Mouse (Mus musculus): ENCODE results near the gene Mink1.
"Not testable (repeated sequence)": the region's sequence is repeated elsewhere in the genome, so short reads cannot be mapped to it uniquely, and the experiment has no call there.

Mink1 gene

DNA sequence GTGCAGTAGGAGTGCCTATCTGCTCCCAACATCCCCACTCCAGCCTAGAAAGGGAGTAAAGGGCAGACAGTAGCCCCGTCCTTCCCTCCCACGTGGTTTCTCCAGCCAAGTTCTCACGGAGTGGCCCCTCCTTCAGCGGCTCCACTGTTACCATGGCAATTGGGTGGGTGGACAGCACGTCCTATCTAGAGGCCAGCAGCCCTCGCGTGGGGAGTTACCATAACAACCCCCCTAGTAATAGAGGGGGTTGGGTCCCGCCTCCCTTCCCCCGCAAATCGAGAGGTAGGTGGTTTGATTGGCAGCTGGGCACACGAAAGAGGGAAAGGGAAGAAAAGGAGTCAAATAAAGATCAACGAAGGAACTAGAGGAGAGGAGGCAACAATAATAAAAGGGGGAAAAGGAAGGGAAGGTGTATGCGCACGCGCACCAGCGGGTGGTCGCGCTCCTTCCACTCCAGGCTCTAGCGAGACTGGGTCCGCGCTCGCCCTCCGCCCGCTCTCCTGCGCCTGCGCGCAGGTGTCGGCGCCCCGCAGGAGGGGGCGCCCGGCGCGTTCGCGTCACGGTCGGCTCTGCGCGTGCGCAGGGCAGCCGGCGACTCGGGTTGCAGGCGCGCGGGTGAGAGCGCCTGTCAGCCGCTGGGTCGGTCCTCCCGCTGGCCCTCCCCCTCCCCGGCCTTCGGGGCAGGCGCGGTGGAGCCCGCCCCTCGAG, at the start of gene Mink1:
Gene Mink1, plus strand, starts transcription at position 595 of the 708 bp plus-strand sequence.
- peak; percentile 93 for DNase-seq (ENCODE audit: low spot score)

DNA sequence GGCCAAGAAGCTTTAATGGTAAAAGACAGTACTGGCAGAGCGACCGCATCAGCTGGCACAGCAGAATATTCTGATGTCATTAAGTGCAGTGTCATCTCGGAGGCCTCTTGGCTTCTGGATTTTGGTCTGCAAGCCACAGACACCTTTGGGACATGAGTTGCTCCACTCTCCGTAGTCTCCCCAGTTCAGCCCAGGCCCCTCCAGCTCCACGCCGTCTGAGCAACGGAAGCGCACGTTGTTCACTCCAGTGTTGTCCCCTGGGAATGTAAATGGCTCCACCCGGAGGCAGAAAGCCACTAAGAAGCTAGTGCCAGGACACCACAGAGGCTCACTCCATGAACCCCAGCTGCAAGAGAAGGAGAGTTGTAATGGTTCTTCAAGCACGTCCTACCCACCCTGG, 49.2 kb upstream of the Mink1 start:
- no peak for DNase-seq (ENCODE audit: low spot score)

DNA sequence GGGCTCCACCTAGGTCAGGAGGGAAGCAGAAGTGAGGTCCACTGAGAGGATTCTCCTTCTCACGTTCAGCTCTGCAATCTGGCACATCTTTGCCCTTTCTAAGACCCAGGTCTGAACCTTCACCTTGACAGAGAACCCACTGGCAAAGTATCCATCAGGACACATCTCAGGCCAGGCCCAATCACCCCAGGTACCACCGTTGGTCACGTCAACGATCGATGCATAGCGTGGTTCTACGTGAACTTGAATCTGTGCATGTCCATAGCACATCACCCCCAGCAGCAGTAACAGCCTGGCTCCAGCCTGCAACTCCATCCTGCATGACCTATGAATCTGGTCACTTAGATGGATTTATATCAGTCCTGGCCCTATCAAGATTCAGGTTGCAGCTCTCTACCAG, 48.4 kb upstream of the Mink1 start, which contains the start of gene Vmo1:
Gene Vmo1, minus strand, starts transcription at position 329 of the 400 bp plus-strand sequence.
- no peak for DNase-seq (ENCODE audit: low spot score)

DNA sequence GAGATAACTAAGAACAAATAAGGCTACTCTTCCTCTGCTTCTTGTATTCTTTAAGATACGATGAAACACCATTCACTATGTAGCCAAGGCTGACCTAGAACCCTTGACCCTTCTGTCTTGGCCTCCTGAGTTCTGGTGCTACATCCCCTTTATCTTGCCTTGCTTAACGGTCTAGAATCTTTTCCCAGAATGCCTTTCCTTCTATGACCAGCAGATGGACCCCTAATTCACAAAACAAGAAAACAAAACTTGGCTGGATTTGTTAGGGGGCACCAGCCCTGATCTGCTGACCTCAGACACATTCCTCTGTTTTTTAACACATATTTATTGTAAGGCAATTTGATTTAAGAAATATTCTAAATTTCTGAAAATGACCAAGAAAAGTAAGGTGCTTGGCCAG, 46.3 kb upstream of the Mink1 start:
- DNase-seq (ENCODE audit: low spot score), result no peak

DNA sequence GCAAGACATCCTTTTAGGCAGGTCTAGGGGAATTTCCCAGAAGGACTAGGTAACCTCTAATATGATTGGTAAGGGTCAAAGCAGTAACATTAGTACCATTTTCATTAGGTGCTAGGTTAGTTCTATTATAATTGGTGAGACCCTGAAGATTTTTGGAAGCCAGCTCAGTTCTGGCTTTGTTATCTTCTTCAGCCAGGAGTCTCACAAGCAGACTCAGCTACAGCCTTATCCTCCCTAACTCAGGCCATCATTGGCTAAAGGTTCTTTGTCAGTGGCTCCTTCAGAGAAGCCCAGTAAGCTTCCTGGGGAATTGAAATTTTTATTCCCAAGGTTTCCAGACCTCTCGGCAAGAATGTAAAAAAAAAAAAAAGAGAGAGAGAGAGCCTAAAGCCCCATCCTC, 44.2 kb upstream of the Mink1 start:
- DNase-seq (ENCODE audit: low spot score), result no peak

DNA sequence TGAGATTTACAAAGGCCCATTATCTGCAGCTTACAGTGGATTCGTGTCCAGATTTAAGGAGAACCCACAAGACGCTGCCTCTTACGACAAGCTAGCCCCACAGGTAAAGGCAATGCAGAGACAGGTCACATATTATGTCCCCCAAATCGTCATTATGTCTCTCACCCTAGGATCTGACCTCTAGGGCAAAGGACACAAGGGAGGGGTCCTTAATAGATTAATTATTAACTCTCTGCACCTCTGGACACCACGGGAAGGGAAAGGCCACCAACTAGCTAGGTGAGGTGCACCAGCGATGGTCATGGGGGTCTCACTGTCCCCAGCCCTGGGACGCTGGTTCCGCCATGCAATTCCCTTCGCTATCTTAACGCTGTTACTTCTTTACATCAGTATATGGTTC, 43.8 kb upstream of the Mink1 start, which contains the start of gene Gltpd2:
Gene Gltpd2, plus strand, starts transcription at position 274 of the 400 bp plus-strand sequence.
- DNase-seq (ENCODE audit: low spot score), result no peak

DNA sequence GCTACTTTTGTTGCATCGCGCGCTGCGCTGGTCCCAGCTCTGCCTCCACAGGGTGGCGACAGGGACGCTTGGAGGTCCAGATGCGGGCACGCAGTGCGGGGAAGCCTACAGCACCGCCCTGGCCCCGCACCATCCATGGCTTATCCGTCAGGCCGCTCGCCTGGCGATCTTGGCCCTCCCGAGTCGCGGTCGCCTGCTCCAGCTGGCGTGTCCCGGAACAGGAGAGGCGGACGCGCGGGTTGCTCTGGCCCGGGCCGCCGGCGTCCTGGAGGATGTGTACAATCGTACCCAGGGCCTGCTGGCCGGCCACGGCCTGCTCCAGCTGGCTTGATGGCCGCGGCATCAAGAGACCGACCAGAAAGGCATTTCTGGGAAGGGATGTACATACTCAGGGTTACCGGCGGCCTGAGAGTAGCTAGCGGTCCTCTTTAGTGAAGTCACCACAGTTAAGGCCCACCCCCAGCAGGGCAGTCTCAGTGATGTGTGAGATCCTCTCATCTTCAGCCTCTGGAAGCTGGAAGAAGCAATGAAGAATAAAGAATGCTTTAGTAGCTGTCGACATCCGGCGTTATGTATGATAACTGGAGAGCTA, 42.4 kb upstream of the Mink1 start:
- peak; percentile 48 for DNase-seq (ENCODE audit: low spot score)

DNA sequence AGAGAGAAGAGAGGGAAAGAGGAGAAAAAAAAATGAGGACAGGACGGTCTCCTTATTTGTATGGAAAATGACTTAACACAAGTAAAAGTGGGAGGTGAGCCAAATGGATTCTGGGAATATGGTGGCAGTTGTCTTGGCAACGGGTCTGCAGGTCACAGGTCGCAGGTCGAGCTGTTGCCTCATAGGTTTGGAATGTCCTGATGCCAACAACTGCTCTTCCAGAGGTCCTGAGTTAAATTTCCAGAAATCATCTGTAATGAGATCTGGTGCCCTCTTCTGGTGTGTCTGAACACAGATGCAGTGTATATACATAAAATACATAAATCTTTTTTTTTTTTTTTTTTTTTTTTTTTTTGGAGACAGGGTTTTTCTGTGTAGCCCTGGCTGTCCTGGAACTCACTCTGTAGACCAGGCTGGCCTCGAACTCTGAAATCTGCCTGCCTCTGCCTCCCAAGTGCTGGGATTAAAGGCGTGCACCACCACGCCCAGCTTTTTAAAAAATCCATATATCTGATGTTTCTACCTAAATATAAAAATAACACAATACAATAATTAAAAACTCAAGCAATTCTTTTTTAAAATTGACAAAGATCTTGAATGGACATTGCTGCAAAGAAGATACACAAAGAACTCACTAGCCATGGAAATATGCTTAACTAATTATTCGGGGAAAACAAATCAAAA, 39.2 kb upstream of the Mink1 start:
- DNase-seq (ENCODE audit: low spot score), result not testable (repeated sequence)

DNA sequence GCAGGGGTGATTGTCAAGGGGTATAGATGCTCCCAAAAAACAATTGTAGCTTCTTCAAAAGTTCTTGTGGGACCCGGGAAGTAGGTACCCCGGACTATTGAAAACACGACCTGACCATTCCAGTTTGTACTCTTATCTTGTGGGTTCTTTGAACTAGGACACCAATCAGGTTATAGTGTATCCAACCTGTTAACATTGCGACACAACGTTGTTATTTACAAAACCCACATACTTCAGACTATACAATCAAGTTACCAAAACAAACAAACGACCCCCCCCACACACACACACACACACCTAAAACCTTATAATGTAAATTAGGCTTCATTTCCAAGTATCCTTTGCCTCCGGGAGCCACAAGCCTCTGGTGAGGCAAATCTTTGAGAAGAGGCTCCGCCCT, 37.9 kb upstream of the Mink1 start:
- no peak for DNase-seq (ENCODE audit: low spot score)

DNA sequence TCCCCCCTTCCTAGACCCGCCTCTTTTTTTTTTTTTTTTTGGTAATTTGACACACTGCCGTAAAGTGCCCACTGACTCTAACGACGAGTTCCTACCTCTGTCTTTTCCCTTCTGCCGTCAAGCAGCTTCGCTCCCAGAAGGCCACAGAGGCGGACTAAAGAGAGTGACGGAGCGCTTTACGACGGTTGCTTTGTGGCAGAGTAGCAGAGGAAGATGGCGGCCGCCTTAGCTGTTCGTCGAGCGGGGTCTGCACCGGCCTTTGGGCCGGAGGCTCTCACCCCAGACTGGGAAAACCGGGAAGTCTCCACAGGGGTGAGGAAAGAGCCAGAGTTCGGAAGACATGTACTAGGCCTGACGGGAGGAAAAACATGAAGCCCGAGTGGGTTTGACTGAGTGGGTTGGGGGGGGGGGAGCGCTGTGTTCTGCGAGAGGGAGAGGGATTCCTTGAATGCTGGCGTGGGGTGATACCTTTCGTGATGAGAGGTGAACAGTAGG, 37.5 kb upstream of the Mink1 start, which contains the start of gene Psmb6:
Gene Psmb6, plus strand, starts transcription at position 184 of the 495 bp plus-strand sequence.
- DNase-seq (ENCODE audit: low spot score), result peak; percentile 84

DNA sequence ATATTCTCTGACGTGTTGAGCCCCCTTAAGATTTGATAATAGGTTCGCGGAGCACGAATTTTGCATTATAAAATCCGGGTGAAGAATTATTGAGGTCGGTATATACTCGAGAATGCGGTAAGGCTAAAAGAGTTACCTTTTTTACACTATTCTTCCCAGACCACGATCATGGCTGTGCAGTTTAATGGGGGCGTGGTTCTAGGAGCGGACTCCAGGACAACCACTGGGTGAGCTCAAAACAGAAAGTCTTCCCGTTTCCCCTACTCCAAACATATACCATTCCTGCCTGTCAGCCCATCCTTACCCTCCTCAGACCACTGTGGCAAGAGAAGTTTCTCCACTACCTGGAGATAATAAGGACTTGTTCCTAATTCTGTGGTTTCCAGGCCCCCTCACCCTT, 37.0 kb upstream of the Mink1 start:
- no peak for DNase-seq (ENCODE audit: low spot score)

DNA sequence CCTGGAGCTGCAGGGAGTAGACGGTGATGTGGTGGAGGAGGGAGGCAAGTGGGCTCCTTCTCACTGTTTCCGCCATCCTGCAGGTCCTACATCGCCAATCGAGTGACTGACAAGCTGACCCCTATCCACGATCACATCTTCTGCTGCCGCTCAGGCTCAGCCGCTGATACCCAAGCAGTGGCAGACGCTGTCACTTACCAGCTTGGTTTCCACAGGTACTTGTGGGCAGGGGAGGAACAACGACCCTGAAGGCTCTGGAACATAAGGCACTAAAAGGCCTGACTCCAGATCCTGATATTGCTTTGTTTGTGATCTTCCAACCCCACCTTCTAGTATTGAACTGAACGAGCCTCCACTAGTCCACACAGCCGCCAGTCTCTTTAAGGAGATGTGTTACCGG, 36.5 kb upstream of the Mink1 start:
- no peak for DNase-seq (ENCODE audit: low spot score)

DNA sequence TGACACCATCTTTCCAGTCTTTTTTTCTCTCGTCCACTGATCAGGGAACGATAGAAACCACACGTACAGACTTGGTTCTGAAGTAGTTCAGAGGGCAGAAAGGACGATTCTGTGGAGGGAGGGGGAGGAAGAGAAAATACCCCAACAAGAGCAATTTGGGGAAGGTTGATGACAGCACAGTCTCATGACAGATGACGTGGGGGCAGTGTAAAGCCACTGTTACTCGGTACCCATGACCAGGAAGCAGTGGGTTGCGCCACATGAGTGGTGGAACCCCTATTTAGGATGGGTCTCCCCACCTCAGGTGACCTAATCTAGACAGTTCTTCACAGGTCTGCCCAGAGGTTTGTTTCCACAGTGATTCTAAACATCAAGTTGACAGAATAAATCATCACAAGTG, 34.1 kb upstream of the Mink1 start:
- no peak for DNase-seq (ENCODE audit: low spot score)

DNA sequence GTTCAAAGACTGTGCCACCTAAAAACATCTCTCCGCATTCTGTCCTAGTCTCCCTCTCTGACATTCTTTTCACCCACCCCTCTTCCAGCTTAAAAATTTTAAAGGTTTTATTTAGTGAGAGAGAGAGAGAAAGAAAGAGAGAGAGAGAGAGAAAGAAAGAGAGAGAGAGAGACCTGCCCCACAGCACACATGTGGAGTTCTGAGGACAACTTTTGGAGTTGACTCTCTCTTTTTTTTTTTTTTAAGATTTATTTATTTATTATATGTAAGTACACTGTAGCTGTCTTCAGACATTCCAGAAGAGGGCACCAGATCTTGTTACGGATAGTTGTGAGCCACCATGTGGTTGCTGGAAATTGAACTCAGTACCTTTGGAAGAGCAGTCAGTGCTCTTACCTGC, 31.6 kb upstream of the Mink1 start:
- not testable (repeated sequence) for DNase-seq (ENCODE audit: low spot score)

DNA sequence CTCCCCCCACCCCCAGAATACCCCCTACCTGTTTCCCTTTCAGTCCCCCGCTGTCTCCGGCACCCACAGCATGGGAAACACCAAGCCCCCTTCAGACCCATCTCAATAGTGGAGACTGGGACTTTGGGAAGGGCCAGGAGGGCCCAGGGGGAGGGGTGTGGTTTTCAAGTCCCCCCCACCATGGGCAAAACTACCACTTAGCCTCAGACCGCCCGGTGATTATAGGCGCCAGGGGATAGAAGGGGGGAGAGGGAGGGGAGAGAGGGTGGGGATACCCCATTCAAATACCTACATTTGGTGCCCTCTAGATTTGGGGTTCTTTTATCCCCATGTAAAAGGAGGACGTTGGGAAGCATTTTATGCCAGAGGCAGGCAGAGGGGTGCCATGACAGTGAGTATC, 29.8 kb upstream of the Mink1 start, which contains the start of gene Gm40193:
Gene Gm40193, minus strand, starts transcription at position 101 of the 400 bp plus-strand sequence.
- DNase-seq (ENCODE audit: low spot score), result no peak

DNA sequence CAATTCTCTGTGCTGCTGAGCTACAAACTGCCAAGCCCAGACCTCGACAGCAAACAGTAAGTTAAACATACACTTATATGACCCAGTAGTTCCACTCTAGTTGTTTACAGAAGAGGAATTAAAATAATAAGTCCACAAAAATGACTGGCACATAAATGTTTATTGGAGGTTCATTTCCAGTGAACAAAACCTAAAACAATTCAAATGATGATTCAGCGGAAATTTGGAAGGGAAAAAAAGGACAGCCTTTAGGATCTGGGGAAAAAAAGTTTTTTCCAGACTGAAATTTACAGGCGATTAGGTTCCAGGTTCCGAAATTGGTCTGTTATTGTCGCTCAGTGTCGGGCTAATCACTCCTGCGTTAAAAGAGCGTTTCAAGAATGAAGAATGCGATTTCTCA, 23.3 kb upstream of the Mink1 start:
- DNase-seq (ENCODE audit: low spot score), result no peak

DNA sequence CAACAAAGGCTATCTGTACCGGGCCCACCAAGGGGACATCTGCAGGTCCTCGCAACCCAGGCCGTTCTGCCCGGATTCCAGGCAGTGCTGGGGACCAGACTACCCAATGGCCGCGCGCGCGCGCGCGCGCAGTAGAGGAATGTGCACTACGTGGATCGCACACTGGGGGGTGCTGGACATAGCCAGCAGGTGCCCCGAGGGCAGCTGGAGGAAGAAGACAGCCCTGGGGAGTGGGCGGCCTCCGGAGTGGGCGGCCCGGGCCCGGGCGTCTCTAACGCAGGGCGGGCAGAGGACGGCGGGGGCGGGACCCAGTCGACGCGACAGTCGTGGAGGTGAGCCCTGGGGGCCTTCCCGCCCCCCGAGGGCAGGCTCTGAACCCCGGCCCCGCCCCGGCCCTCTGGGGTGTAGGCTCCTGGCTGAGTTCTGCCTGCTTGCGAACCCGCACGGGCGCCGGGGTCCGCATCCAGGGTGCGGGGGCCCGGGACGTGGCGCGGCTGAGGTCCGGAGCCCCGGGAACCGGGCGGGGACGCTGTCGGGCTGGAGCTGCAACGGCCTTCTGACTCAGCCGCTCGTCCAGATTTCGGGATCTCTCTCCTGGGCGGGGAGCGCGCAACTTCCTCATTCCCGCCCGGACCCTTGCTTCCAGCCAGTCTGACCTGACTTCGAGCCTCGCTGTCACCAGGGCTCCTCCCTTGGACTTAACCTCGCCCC, 22.6 kb upstream of the Mink1 start, which contains the start of gene Pld2:
Gene Pld2, plus strand, starts transcription at position 188 of the 711 bp plus-strand sequence.
- peak; percentile 92 for DNase-seq (ENCODE audit: low spot score)

DNA sequence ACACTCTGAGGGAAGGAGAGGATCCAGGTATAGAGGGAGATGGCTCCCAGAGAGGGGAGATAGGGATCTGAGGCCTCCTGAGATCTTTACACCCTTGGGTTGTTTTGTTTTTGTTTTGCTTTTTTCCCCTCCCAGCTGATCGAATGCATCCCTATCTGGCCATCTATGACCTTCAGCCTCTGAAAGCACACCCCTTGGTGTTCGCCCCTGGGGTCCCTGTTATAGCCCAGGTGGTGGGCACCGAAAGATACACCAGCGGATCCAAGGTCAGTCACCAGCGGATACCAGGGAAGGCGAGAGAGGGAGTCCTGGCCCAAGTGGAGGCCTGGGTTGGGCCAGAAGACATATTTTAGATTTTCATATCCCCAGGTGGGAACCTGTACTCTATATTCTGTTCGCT, 21.8 kb upstream of the Mink1 start:
- no peak for DNase-seq (ENCODE audit: low spot score)

DNA sequence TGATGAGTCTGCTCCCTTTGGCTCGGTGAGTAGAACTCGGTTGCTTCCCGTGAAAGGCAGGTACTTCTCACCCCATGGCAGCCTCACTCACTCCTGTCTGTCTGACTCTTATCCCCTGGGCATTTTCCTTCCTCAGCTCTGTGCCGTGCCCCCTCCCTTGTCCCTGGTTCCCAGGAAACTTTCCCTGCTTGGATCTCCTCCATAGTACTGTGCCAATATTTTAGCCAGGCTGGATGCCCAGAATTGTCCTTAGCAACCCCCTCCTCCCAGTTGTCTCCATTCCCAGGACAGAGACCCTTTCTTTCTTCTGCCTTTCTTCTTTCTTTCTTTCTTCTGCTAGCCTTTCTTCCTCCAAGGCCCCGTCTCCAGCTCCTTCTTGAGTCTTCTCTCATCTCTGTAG, 21.3 kb upstream of the Mink1 start:
- no peak for DNase-seq (ENCODE audit: low spot score)

DNA sequence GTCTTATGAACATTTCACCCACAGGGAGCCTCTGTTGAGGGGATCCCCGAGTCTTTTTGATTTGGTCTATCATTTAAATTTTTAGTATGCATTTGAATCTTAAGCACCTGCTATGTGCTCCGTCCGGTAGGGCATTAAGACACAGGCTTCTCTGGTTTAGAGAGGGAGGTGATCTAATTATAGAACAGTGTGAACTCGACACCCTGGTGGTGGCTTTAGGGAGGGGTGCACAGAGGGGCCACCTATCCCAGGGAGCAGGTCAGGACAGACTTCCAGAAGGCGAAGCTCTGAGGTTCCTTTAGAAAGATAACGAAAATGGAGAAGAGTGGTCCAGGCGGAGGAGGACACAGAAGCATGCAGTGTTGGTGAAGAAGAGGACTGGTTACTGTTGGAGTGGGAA, 18.2 kb upstream of the Mink1 start:
- DNase-seq (ENCODE audit: low spot score), result no peak

DNA sequence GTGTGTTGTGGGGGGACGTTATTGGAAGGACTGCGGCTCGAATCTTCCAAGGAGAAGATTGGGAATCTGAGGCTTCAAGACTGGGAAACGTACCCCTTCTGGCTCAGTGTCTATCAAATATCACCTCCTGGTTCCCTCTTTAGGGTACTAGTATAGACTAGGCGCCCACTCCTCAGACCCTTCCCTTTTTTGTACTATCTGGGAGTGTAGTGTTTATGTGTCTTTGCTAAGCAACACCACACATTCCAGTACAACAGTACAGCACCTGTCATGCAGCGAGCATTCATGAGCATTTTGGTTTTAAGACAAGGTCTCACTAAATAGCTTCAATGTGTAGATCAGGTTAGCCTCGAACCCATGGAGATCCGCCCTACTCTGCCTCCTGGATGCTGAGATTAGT, 11.2 kb upstream of the Mink1 start:
- no peak for DNase-seq (ENCODE audit: low spot score)

DNA sequence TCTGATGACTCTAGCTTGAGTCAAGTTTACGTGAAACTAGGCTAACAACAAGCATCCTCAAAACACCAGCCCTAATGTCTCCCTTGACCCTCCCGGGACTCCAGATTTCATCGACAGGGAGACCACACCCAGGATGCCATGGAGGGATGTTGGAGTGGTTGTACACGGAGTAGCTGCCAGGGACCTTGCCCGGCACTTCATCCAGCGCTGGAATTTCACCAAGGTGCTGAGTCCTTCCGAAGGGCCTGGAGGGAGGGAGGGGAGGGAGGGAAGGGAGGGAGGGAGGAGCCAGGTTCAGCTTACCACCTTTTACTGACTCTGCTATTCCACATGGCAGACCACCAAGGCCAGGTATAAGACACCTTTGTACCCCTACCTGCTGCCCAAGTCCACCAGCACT, 8.7 kb upstream of the Mink1 start:
- no peak for DNase-seq (ENCODE audit: low spot score)
